Mouse (Mus musculus): ENCODE measurements around the gene Olfr1395.
"Not testable (repeated sequence)": the region's sequence is repeated elsewhere in the genome, so short reads cannot be mapped to it uniquely, and the experiment has no call there.

Gene Olfr1395

GRCm38 (mm10) chr11:49176047-49176779 lies 34.1 kb downstream of the Olfr1395 start:
- not testable (repeated sequence) for DNase-seq

DNA sequence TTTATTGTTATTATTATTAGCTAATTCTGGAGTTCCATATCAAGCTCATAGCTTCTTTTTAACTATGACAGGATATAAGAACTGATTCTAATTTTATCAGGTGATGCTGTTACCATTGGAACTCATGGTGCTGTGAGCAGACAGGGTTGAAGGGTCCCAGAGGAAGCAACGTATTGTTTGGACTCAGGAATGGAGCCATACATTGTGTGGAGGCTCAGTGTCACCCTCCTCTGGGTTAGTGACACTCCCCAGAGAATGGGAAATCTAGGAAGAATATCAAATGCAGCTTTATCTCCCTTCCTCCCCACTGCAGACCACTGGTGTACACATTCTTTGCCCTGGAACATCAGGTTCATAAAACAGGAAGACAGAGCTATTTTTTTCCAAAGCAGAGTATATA lies 41.1 kb downstream of the Olfr1395 start:
- no peak for DNase-seq

- no peak for DNase-seq
Measured at GRCm38 (mm10) chr11:49186452-49186851, 44.4 kb downstream of the Olfr1395 start.

GRCm38 (mm10) chr11:49186955-49187488 lies 44.9 kb downstream of the Olfr1395 start, which contains the start of gene Btnl9:
Btnl9 (minus strand) TSS chr11:49187159.
- no peak for DNase-seq

GRCm38 (mm10) chr11:49187701-49188100 lies 45.6 kb downstream of the Olfr1395 start:
- DNase-seq: no peak

DNA sequence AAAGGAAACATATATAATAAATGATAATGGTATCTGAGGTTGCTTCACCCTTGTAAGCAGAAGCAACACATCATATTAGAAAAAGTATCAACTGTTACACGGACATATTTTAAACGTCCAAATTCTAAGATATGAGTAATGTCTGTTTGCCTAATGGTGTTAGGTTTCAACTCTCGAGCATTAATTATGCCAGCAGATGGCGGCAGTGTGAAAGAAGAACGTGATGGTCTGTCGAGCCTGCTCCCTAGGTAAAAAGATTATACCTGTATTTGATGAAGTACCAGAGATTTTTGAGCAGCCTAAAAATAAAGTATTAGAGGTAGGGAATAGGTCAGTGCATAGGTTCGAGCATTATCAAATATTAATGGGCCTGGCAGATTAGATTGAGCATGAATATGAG lies 47.7 kb downstream of the Olfr1395 start:
- DNase-seq: peak; percentile 30 to 37

DNA sequence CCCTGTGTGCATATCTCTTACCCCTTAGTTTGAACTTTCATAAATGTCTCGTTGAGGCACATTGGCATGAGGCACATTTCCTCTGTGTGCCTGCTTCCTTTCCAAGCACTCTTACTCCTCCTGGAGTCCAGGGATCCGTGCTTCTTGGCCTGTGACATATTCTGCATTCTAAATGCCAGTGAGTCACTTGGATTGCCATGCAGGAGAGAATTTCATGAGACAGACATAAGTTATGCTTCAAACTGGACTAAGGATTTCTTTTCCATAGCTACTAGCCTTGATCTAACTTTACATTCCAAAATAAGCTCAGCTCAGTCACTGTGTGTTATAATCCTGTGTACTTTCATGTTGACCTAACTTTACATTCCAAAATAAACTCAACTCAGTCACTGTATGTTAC lies 49.0 kb downstream of the Olfr1395 start:
- DNase-seq: no peak

DNA sequence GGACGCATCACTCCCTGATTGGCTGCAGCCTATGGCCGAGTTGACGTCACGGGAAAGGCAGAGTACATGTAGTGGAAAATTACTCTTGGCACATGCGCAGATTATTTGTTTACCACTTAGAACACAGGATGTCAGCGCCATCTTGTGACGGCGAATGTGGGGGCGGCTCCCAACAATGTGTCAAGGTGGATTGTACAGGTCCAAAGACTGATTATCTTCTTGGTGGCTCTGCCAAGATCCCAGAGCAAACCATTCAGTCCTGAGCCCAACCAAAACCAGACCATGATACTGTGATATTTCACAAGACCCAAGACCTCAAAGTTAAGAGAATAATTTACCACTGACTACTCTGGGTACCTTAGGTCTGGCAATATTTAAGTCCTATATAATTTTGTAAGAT lies 52.7 kb downstream of the Olfr1395 start:
- DNase-seq: not testable (repeated sequence)

DNA sequence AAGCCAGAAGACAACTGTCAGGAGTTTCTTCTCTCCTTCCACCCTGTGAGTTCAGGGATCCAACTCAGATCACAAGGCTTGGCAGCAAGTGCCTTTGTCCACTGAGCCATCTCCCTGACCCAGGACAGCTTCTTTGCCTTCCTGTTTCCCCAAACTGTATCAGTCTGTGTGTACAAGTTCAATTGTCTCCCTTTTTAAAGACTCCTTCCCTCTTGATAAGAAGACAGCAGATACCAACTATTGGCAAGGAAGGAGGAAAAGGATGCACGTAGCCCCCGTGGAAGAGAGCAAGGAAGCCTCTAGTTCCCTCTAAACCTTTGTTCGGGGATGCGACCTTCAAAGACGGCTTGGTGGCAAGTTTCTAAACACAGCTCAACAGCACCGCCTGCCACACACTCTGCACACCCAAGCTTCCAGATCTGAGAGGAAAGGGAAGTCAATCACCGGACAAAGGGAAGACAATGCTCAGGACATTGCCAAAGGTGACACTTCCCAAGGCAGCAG lies 53.8 kb downstream of the Olfr1395 start:
- DNase-seq: peak; percentile 9 to 38
